Mouse (Mus musculus) ES-E14 (cell line): ENCODE results near the gene Siae.

ENCODE experiments used
- MAFK ChIP-seq: IDR thresholded peaks from 2 replicates; pipeline ENCODE4 v1.6.1; 2014; ENCODE audit warnings: mild to moderate bottlenecking, low read depth, low read length, inconsistent platforms; ENCODE audit not compliant: insufficient read depth
- ZNF384 ChIP-seq: IDR thresholded peaks from 2 replicates; pipeline ENCODE4 v1.6.1; 2012; ENCODE audit warnings: low read depth, low read length, inconsistent platforms

- TF ChIP-seq MAFK (peak; percentile 75; the same call in 1 of the 2 replicates), ZNF384 (no peak)
Observed at GRCm38 (mm10) chr9:37576436-37576930, 21.0 kb downstream of the Siae start.
